Mouse (Mus musculus): ENCODE measurements around the gene Shisal2a. TPM values are rescaled to one million over a fixed set of nuclear protein-coding genes. Genes with fewer than 3 reads are reported as not detected.

Shisal2a gene
- polyA plus RNA-seq, 1 experiment from 2014 or later: 0.50 TPM

GRCm38 (mm10) chr4:108394236-108394635 lies 11.1 kb upstream of the Shisal2a start:
- ATAC-seq: no peak
- H3K9ac ChIP-seq (ENCODE audit: low read depth, low read length): no peak overlapping the region
- H3K4me3 ChIP-seq (ENCODE audit: low read depth, low read length): no peak overlapping the region
- H3K4me2 ChIP-seq (replicated peaks; ENCODE audit: low read depth): no peak overlapping the region
- H3K4me1 ChIP-seq (replicated peaks; ENCODE audit: control insufficient read depth, insufficient read depth, low read length): peaks cover 6% of the 10 kb centered on the region; the same call in 1 of the 2 replicates
- H3K9me3 ChIP-seq (ENCODE audit: control insufficient read depth): 0 out of 2 replicates have a peak, but pooled peaks cover 5% of the 10 kb centered on the region
- H3K27ac ChIP-seq (ENCODE audit: low read depth, low read length): no peak overlapping the region
- no peak for TF ChIP-seq CTCF (IDR thresholded peaks at IDR 0.05; ENCODE audit: low read depth)
- H3K27me3 ChIP-seq (replicated peaks; ENCODE audit: control insufficient read depth, insufficient read depth, low read length): no peaks in the 10 kb centered on the region
- no peaks in the 10 kb centered on the region for H3K36me3 ChIP-seq (ENCODE audit: control insufficient read depth, insufficient read depth)

GRCm38 (mm10) chr4:108392558-108392957 lies 9.4 kb upstream of the Shisal2a start:
- Histone ChIP-seq H3K27me3 (replicated peaks; ENCODE audit: control insufficient read depth, insufficient read depth, low read length) (no peaks in the 10 kb centered on the region), H3K4me2 (replicated peaks; ENCODE audit: low read depth) (0 out of 2 replicates have a peak overlapping the region, but pooled peaks have one; percentile 9)
- ATAC-seq: peak; percentile 62

DNA sequence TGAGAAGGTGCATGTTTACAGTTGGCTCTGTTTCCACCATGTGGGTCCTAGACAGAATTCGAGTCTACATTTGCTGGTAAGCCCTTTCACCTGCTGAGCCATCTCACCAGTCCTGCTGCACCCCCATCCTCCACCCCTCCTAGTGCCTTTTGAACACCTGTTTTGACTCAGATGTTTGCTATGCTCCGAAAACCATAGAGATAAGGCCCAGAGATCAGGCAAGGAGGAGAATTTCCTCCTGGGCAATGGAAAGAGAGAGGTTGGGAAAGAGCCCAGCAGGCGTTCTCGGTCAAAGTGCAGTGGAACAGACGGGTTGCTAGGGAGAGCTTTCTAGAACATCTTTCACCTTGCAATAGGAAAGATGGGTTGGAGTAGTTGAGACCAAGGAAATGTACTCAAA lies 8.0 kb upstream of the Shisal2a start:
- peak overlapping the region; percentile 43 for H3K4me2 ChIP-seq (replicated peaks; ENCODE audit: low read depth)
- H3K4me3 ChIP-seq (ENCODE audit: low read depth, low read length): no peak overlapping the region
- no peak overlapping the region for H3K9ac ChIP-seq (ENCODE audit: low read depth, low read length)
- ATAC-seq: peak; percentile 82
- H3K27ac ChIP-seq (ENCODE audit: low read depth, low read length): peak overlapping the region; percentile 23; the same call in 1 of the 2 replicates
- 0 out of 2 replicates have a peak, but pooled peaks cover 5% of the 10 kb centered on the region for H3K9me3 ChIP-seq (ENCODE audit: control insufficient read depth)
- no peak for TF ChIP-seq CTCF (IDR thresholded peaks at IDR 0.05; ENCODE audit: low read depth)
- no peaks in the 10 kb centered on the region for H3K27me3 ChIP-seq (replicated peaks; ENCODE audit: control insufficient read depth, insufficient read depth, low read length)
- WGBS: 35% methylated on average over 5 of the region's 5 CpGs
- peaks cover 6% of the 10 kb centered on the region; the same call in 1 of the 2 replicates for H3K4me1 ChIP-seq (replicated peaks; ENCODE audit: control insufficient read depth, insufficient read depth, low read length)
- no peaks in the 10 kb centered on the region for H3K36me3 ChIP-seq (ENCODE audit: control insufficient read depth, insufficient read depth)

More at GRCm38 (mm10) chr4:108392558-108392957, 9.4 kb upstream of the Shisal2a start:
- no peak overlapping the region for H3K4me3 ChIP-seq (ENCODE audit: low read depth, low read length)
- no peak overlapping the region for H3K27ac ChIP-seq (ENCODE audit: low read depth, low read length)
- peaks cover 6% of the 10 kb centered on the region; the same call in 1 of the 2 replicates for H3K4me1 ChIP-seq (replicated peaks; ENCODE audit: control insufficient read depth, insufficient read depth, low read length)
- no peak for TF ChIP-seq CTCF (IDR thresholded peaks at IDR 0.05; ENCODE audit: low read depth)
- H3K9me3 ChIP-seq (ENCODE audit: control insufficient read depth): 0 out of 2 replicates have a peak, but pooled peaks cover 5% of the 10 kb centered on the region
- H3K9ac ChIP-seq (ENCODE audit: low read depth, low read length): no peak overlapping the region
- 39% methylated on average over 2 of the region's 2 CpGs for WGBS
- H3K36me3 ChIP-seq (ENCODE audit: control insufficient read depth, insufficient read depth): no peaks in the 10 kb centered on the region

- H3K4me3 ChIP-seq (ENCODE audit: low read depth, low read length): no peak overlapping the region
- H3K36me3 ChIP-seq (ENCODE audit: control insufficient read depth, insufficient read depth): no peaks in the 10 kb centered on the region
- no peak overlapping the region for H3K9ac ChIP-seq (ENCODE audit: low read depth, low read length)
- H3K9me3 ChIP-seq (ENCODE audit: control insufficient read depth): no peaks in the 10 kb centered on the region
- WGBS: 88% methylated on average over 3 of the region's 3 CpGs
- peaks cover 6% of the 10 kb centered on the region; the same call in 1 of the 2 replicates for H3K4me1 ChIP-seq (replicated peaks; ENCODE audit: control insufficient read depth, insufficient read depth, low read length)
- H3K27me3 ChIP-seq (replicated peaks; ENCODE audit: control insufficient read depth, insufficient read depth, low read length): peaks cover 10% of the 10 kb centered on the region
- TF ChIP-seq CTCF (IDR thresholded peaks at IDR 0.05; ENCODE audit: low read depth): no peak
- no peak overlapping the region for H3K4me2 ChIP-seq (replicated peaks; ENCODE audit: low read depth)
- ATAC-seq: no peak
- no peak overlapping the region for H3K27ac ChIP-seq (ENCODE audit: low read depth, low read length)
Measured at GRCm38 (mm10) chr4:108388741-108389140, 5.6 kb upstream of the Shisal2a start.

GRCm38 (mm10) chr4:108387681-108388253 lies 4.6 kb upstream of the Shisal2a start:
- H3K36me3 ChIP-seq (ENCODE audit: control insufficient read depth, insufficient read depth): no peaks in the 10 kb centered on the region
- H3K4me1 ChIP-seq (replicated peaks; ENCODE audit: control insufficient read depth, insufficient read depth, low read length): peaks cover 6% of the 10 kb centered on the region; the same call in 1 of the 2 replicates
- H3K27ac ChIP-seq (ENCODE audit: low read depth, low read length): peak overlapping the region; percentile 28; the same call in 1 of the 2 replicates
- ATAC-seq: 0 out of 2 replicates have a peak, but pooled peaks have one; percentile 20
- 1% methylated on average over 18 of the region's 18 CpGs for WGBS
- H3K27me3 ChIP-seq (replicated peaks; ENCODE audit: control insufficient read depth, insufficient read depth, low read length): peaks cover 19% of the 10 kb centered on the region
- peak; percentile 48 for TF ChIP-seq CTCF (IDR thresholded peaks at IDR 0.05; ENCODE audit: low read depth)
- no peaks in the 10 kb centered on the region for H3K9me3 ChIP-seq (ENCODE audit: control insufficient read depth)
- peak overlapping the region; percentile 70 for H3K4me2 ChIP-seq (replicated peaks; ENCODE audit: low read depth)
- peak overlapping the region; percentile 41 for H3K4me3 ChIP-seq (ENCODE audit: low read depth, low read length)
- H3K9ac ChIP-seq (ENCODE audit: low read depth, low read length): peak overlapping the region; percentile 42; the same call in 1 of the 2 replicates

DNA sequence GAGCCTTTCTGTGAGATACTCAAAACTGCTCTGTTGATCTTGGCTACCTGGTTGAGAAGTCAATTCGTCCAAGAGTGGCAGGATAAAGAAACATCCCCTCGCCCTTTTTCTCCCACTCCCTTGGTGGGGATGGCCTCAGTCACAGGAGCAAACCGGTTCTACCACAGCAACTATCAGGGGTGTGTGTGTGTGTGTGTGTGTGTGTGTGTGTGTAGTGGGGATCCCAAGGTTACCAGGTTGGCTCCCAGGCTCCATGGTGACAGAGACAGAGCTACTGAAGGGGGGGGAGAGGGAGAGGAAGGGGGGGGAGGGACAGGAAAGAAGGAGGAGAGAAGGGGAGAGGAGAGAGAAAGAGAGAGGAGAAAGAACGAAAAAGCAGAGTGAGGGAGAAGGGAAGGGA lies 4.0 kb upstream of the Shisal2a start:
- H3K4me1 ChIP-seq (replicated peaks; ENCODE audit: control insufficient read depth, insufficient read depth, low read length): peaks cover 2% of the 10 kb centered on the region; the same call in 1 of the 2 replicates
- H3K9me3 ChIP-seq (ENCODE audit: control insufficient read depth): no peaks in the 10 kb centered on the region
- H3K36me3 ChIP-seq (ENCODE audit: control insufficient read depth, insufficient read depth): no peaks in the 10 kb centered on the region
- peaks cover 26% of the 10 kb centered on the region for H3K27me3 ChIP-seq (replicated peaks; ENCODE audit: control insufficient read depth, insufficient read depth, low read length)
- TF ChIP-seq CTCF (IDR thresholded peaks at IDR 0.05; ENCODE audit: low read depth): no peak
- peak overlapping the region; percentile 70 for H3K4me2 ChIP-seq (replicated peaks; ENCODE audit: low read depth)
- no peak overlapping the region; the same call in 1 of the 2 replicates for H3K4me3 ChIP-seq (ENCODE audit: low read depth, low read length)
- WGBS: 29% methylated on average over 4 of the region's 4 CpGs
- H3K27ac ChIP-seq (ENCODE audit: low read depth, low read length): no peak overlapping the region
- H3K9ac ChIP-seq (ENCODE audit: low read depth, low read length): no peak overlapping the region
- ATAC-seq: no peak

All from intestine, postnatal 0 days (tissue).